Mouse (Mus musculus): ENCODE measurements around the gene Nckap1.

Nckap1 gene

DNA sequence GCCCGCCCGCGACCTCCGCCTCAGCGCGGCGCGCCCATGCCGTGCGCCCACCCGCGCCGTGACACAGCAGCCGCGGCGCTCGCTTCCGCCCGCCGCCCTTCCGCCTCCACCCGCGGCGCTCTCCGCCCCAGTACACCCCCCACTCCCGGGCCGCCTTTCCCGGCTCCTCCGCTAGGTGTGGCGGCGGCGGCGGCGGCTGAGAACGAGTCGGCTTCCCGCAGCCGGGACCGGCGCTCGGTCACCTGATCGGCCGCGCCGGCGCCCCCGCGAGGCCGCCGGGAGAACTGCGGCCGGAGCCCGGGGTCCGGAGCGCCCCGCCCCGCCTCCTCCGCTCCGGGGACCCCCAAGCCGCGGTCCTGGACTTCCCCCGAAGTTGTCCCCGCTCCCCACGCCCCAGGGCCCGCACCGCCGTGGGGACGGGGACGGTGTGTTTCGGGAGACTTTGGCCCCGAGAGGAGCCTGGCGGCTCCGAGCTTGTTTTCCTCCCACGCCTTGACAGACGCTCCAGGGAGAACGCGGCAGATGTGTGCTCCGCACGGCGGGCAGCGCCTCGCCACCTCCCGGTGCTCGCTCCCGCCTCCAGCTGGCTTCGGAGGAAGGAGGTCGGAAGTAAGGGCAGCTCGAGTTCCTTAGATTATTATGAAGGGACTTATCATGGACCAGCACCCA is at the start of gene Nckap1:
TSS of gene Nckap1 (minus strand) at position 338 of the 669 bp plus-strand sequence.
- peak; percentile 84 for DNase-seq (ENCODE audit: low read depth)

DNA sequence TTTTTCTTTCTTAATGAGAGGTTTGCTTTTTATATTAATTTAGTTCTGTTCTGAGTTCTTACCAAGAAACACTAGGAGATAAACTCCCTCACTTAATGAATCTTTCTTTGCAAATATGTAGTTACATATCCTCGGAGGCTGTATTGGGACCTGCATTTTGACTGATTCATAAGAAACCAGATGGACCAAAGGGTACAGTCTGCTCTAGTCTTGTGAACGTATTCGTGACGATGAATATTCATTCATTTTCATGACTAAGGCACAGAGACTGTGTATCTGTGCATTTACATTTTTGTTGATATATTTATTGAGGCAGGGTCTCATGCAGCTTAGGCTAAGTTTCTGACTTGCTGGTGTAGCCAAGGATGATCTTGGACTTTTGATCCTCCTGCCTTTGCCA is 43.3 kb upstream of the Nckap1 start:
- no peak for DNase-seq (ENCODE audit: low read depth)

DNA sequence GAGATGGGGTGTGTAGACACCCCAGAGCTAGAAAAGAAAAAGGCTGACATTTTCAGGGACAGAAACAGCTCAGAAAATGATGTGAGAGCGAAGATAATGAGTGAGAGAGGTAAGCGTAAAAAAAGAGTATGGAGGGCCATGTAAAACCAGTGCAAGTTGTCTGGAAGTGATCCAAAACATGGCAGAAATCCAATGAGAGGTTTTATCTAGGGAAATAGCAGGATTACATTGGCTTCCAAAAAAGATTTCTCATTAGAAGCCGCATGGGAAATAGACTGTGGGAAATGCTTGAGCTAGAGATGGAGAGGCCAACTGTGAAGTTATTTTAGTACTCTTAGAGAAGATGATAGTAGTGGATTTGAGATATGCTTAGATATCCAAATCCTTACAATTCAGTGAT is 40.7 kb upstream of the Nckap1 start:
- DNase-seq (ENCODE audit: low read depth), result no peak

DNA sequence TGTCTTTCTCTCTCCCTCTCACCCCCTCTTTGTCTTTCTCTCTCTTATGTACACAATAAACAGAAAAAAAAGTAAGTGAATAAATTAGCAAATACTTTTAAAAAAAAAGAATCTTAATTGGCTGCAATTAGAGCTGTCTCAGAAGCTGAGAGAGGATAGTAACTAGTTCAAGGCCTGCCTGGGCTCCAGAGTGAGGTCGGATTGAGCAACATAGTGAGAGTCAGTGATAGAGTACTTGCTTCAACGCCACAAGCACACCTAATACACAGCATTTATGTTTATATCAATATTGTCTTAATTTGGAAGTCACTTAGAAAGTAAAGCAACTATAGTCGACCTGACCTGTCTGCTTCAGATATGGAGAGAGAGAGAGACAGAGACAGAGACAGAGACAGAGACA is 37.8 kb upstream of the Nckap1 start:
- no peak for DNase-seq (ENCODE audit: low read depth)

DNA sequence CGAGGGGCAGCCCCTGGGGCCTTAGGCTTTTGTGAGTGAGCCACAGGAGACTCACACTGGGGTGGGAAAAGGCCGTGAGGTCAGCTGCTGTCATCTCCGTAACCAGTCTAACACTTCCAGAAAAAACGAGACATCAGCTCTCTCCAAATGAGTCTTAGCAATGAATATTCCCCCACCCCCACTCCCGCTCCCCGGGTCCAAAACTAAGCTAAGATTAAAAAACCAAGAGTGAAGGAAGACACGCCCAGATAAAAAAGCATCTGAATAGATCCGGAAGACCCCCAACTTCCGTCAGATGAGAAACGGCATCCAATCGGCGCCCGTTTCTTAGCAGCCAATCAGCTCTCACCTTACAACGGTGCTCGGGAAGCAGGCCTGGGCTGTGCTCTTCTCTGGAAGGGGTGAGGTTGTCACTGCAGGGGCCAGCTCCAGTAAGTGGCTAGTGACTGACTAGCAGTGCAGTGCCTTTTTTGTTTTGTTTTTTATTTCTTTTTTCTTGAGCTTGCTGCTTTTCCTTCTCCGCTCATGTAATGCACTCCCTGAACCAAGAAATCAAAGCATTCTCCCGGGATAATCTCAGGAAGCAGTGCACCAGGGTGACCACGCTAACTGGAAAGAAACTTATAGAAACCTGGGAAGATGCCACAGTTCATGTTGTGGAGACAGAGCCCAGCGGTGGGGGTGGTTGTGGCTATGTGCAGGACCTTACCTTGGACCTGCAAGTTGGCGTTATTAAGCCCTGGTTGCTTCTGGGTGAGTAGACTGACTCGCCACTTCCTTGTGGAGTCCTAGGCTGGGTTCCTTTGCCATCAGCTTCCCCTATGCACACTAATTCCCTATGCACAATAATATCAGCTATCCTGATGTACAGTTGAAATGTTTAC is 35.9 kb upstream of the Nckap1 start, which contains the start of the genes Dusp19 and Nup35:
TSS of gene Dusp19 (plus strand) at position 192 of the 884 bp plus-strand sequence.
TSS of gene Nup35 (plus strand) at position 383 of the 884 bp plus-strand sequence.
- DNase-seq (ENCODE audit: low read depth), result peak; percentile 93

DNA sequence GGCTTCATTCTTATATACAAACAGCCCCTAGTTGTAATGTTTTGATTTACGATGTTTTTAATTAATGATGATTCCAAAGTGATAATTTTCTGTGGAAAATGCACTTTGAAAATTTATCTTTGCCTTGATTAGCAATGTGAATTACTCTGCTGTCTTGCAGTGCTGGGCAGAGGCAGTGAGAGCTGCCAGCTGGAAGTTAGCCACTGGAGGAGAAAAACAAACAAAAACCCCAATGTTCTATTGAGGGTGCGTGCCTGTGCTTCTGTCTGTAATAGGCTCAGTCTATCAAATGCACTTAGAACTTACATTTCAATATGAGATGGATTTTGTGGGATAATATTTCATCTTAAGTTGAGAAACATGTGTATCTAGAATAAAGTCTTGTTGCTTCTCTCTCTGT is 31.6 kb upstream of the Nckap1 start:
- no peak for DNase-seq (ENCODE audit: low read depth)

DNA sequence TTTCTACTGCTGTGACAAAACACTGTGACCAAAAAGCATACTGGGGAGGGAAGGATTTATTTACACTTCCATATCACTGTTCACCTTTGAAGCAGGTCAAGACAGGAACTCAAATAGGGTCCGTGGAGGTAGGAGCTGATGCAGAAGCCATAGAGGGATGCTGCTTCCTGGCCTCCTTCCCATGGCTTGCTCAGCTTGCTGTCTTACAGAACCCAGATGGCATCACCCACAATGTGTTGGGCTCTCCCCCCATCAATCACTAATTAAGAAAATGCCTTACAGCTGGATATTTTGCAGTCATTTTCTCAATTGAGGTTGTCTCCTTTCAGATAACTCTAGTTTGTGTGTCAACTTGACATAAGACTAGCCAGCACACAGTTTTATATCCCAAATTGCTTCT is 31.1 kb upstream of the Nckap1 start:
- DNase-seq (ENCODE audit: low read depth), result no peak

DNA sequence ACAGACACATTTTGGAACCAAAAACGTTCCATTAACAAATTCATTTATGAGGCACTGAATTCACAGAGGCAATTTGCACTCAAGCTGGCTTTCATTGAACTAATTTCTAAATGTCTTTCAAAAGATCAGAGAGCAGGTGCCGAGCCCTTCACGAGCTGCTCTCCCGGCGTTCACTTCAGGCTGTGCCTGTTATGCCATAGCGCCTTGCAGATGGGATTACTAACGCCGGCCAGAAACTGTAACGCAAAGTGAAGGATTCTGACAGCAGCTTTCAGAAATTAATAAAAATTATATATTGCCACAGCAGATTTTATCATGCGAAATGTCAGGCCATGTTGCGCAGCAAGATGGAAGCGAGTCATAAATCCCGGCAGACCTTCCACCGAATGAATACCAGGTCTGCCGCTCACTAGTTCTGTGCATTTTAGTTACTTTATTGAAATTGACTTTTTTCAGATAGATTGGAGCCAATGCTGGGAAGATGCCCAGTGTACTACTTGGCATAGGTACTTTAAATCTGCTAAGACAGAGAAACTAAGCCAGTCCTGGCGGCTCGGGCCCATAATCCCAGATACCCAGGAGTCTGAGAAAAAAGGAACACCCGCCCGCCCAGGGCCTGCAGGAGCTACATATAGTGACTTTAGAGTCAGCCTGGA is 22.7 kb upstream of the Nckap1 start:
- DNase-seq (ENCODE audit: low read depth), result no peak

DNA sequence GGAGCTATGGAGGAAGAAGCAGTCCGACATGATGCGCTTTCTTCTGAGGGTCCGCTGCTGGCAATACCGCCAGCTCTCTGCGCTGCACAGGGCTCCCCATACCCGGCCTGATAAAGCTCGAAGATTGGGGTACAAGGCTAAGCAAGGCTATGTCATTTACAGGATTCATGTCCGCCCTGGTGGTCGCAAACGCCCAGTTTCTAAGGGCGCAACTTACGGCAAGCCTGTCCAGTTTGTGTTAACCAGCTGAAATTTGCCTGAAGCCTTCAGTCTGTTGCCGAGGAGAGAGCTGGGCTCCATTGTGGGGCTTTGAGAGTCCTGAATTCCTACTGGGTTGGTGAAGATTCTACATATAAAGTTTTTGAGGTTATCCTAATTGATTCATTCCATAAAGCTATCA is 21.6 kb upstream of the Nckap1 start:
- DNase-seq (ENCODE audit: low read depth), result no peak

DNA sequence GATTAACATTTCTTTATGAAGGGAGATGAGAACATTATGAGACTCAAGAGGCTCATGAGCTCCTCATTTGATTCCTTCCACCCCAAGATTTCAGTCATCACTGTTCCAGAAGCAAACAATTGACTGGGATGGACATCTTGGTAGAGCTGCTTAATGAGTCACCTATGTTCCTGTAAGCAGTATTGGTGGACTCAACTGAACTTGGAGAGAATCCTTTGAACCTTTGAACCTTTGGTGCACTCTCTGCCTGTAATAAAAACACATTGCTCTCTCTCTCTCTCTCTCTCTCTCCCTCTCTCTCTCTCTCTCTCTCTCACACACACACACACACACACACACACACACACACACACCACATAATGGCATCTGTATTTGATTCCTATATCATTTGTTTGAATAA is 19.4 kb upstream of the Nckap1 start:
- DNase-seq (ENCODE audit: low read depth), result no peak

DNA sequence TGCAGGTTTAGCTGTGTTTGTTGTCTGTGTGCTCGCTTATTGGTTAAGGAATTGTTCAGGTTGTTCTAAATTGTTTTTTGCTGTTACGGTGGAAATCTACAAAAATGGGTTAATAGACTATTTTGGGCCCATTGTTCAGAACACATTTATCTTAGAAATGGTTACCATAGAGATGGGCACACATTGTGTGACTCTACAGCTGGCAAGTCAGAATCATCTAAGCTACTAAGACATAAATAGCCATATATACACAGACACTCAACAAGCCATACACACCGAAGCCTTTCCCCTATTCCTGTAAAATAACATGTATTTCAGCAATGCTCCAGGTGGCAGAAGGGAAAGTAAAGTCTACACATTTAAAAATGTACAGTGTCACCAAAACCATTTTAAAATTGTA is 18.7 kb upstream of the Nckap1 start:
- no peak for DNase-seq (ENCODE audit: low read depth)

DNA sequence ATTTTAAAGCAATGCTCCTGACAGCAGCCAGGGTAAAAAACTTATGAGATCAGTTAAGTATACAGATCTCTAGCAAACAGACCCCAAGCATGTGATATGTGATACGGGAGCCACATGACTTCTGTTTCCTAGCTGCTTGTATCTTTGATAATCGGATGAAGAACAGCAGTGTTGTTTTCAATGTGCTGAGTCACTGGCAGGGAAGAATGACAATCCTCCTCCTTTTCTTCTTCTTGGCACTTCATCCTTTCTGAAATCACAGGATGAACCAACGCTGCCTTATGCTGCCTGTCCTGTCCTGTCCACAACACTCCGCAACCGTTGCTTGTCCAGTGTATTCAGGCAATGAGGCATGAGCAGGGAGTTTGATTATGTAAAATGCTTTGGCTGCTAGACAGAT is 15.8 kb upstream of the Nckap1 start:
- no peak for DNase-seq (ENCODE audit: low read depth)

DNA sequence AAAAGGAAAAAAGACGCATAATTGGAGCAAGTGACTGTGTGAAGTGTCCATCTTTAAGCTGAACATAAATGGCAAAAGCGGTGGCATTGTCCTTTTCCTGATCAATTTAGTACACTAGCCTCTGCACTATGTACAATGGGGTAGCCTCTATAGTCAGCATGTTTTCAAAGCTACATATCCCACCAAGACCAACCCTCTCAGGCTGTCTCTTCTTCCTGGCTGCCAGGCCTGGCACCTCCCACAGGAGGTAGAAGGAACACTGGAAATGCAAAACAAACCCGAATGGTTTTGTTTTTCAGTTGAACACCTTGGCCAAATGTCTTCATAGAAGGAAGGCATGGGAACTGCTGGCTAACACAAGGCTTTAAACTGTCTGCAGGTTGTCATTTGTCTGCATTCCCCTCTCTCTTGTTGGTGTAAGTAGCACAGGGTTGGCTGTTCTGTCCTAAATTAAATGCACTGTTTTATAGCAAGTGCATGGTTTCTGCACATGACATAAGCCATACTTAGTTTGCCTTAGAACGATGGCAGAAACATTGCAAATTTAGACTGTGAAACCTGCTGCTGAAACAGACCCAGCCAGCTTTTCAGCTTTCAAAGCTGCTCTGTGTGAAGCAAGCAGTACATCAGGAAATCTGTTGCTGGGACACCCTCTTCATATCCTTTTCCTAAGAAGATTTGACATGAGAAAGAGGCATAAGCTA is 13.2 kb upstream of the Nckap1 start:
- DNase-seq (ENCODE audit: low read depth), result no peak

DNA sequence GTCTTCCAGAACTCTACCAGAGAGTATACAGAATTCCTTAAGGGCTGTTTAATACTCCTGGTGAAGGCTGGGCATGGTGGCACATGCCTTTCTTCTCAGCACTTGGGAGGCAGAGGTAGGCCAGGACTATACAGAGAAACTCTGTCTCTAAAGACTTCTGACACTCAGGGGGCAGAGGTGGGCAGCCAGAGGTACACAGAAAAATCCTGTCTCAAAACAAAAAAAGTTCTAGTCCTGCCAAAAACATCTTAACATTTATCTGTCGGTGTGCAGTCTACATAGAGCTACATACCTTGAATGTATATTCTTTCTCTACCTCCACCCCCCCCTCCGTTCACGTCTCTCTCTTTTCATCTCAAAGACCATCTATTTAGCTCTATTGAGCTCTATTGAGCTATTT is 1.2 kb upstream of the Nckap1 start:
- peak; percentile 5 for DNase-seq (ENCODE audit: low read depth)

DNA sequence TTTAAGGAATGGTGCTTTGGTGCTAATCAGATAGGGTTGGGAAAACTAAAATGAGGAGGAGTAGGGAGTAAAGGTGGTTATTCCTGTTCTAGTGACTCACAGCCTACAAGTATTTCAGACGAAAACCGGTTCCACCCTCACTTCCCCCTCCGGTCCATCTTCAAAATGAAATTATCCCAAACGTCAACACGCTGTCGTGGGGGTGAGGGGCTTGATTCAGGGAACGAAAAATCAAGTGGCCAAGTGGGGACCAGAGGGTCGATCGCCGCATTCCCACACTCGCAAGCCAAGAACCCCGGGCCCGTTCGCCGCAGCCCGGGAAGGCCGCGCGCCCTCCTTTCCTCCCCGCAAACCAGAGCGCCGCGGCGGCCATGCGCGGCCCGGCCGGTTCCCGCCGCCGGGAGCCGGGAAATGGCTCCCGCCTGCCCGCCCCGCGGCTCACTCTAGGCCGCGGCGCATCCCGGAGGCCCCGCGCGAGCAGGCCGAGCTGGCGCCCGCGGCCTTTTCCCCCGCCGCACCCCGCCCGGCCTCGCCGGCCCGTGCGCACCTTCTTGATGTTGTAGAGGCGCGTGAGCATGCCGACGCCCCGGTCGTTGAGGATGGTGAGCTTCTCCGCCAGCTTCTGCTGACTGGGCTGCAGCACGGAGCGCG is 744 bp downstream of the Nckap1 start:
- DNase-seq (ENCODE audit: low read depth), result peak; percentile 45

DNA sequence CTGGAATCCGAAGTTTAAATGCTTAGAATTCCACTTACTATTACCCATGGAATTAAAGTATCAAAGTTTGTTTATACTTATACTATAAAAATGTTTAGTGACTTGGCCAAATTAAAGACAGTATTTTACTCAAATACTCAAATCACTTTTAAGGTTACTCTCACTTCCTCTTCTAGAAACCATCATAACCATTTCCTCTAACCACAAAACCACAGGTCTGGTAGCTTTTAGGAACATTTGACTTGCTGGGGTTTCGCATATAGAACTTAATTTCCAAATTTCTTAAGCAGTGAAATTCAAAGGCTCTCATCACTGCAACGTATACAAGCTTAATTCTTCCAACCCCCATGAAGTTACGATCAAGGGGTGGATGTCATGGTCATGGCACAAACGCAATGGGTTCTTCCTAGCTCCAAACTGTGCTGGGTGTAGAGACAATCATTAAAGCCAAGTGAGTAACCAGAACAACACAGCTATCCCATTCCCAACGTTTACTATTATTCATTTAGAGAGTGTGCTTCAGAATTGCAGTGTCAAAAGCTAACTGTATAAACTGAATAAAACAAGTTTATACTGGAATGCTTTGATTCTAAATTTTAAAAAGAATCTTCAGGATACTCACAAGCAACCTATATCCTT is 1.8 kb downstream of the Nckap1 start:
- DNase-seq (ENCODE audit: low read depth), result peak; percentile 73

DNA sequence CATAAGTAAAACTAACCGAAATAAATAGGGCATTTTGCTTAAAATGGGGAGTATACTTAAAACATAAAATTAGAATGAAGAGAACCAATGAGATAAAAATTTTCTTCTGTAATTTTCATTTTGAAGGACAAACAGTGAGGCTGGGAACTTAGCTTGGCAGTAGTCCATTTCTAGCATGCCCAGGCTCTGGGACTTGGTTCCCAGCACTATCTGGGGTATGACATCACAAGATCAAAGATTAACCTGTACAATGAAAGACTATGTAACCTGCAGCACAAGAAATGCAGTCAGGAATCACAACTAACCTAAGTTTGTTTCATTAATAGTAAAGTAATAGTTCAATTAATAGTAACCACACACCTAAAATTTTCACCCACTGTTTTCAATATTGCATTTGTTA is 3.9 kb downstream of the Nckap1 start:
- no peak for DNase-seq (ENCODE audit: low read depth)

DNA sequence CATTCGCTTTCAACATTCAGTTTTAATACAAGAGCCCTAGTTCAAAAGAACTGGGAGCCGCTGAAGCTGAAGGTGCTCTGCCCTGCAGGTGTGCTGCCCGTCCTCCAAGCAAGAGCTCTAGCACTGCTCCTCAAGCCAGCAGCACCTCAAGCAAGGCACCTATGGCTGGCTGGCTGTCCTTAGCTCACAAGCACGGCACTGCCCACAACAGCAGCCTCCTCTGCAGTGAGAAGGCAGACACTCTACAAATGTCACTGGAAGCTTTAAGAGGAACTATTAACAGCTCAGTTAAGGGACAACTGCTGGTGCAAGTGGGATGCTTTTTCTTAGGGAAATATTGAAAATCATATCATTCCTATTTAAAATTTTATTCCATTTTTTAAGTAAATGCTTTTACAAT is 10.5 kb downstream of the Nckap1 start:
- DNase-seq (ENCODE audit: low read depth), result no peak

DNA sequence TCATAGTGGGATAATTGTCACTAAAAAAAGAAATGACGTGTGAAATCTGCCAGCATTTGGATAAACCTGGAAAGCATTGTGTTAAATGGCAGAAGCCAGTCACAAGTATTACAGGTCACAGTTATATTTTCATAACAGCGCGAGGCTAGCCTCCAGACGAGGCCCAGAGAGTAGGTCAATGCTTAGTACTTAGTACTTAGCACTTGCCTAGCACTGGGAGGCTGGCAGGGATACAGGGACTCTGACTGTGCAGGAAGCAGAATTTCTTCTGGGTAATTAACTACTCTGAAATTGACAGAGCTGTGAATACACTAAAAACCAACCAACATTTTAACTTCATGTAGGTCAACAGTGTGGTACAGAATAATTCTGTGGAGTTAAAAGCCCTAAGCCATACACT is 13.8 kb downstream of the Nckap1 start:
- DNase-seq (ENCODE audit: low read depth), result no peak

DNA sequence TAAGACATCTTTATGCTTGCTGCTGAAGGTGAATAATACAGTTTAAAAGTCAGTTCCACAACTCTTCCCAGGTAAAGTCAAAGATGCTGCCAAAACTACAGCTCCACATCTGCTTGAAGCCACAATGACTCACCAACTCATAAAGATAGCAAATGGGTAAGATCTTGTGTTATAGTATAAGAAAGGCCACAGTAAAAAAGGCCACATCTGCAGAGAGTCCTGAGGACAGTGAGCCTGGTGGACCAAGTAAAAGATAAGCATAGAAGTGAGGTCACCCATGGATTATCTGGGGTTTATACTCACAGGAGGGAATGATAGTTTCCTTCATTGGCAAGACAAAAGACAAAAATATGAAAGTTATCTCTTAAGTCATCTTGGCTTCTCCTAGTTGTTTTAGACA is 18.9 kb downstream of the Nckap1 start:
- DNase-seq (ENCODE audit: low read depth), result no peak

DNA sequence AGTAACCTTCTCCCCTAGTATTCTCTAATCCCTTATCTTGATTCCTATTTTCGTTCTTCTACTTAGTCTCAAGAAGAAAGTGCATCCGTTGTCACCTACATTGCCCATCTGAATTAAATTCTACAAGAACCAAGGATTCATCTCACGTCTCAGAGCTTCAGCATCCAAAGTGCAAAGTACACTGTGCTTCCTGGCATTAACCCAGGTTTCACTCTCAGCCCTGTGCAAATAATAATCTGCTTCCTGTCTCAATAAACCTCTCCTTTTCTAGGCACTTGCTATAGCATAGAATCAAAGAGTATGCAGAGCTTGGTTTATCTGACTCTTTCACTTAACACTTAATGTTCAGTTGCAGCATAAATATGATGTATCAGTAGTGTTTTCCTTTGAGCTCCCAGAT is 19.7 kb downstream of the Nckap1 start:
- no peak for DNase-seq (ENCODE audit: low read depth)

All from induced T-regulatory cell, adult 2 months (primary cell).